ENCODE assay signal across 8 mouse cellular contexts in the genomic region with DNA sequence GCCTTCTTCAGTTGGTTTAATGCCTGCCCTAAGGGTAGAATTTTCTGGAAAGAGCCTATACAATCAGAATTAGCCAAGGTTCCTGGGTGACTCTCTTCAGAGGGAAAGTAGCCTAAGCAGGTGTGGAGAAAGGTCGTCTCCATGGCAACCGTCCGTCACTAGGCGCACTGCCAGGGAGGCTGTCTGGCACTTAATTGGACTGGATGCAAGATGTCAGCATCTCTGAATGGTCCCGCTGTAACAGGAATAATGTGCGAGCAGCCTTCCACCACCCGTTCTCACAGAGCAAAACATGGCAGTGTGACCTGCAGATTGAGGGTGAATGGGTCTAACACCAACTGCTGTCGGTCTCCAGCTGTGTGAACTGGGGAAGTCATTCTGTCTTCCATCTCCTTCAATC.
A peak's percentile ranks its signal among the peaks of the same experiment; 100 is the strongest.
DNase-seq lines count a peak whose midpoint lies in the region; ATAC-seq and TF ChIP-seq lines count a peak whose summit lies in the region.

No protein-coding gene starts in this region.

- peak; percentile 26 to 41 for DNase-seq in layer of hippocampus, postnatal 10 days (ENCODE audit: low spot score in 2 of 2)
- DNase-seq in layer of hippocampus, postnatal 36 days = no peak
- peak; percentile 69 to 70 for DNase-seq in cerebellum, adult 18-20 months
- peak; percentile 56 for DNase-seq in forebrain, postnatal 0 days
- peak; percentile 77 for DNase-seq in midbrain, embryonic 14.5 days
- DNase-seq in adipocyte (ENCODE audit: low spot score) = no peak
- DNase-seq in frontal cortex, postnatal 10 days (ENCODE audit: low spot score in 2 of 2) = no peak

- WGBS in forebrain, postnatal 0 days = 23% methylated on average over 8 of the region's 8 CpGs
- WGBS in midbrain, embryonic 14.5 days = 31% methylated on average over 8 of the region's 8 CpGs
- WGBS in heart, embryonic 11.5 days (ENCODE audit: insufficient replicate concordance) = 60% methylated on average over 8 of the region's 8 CpGs

- ATAC-seq in forebrain, postnatal 0 days = no peak
- no peak for ATAC-seq in midbrain, embryonic 14.5 days (ENCODE audit: low FRiP score, low TSS enrichment)
- ATAC-seq in heart, embryonic 11.5 days (replicated peaks; ENCODE audit: insufficient number of reproducible peaks, low FRiP score, low TSS enrichment) = no peak

- H3K4me1 ChIP-seq in forebrain, postnatal 0 days (ENCODE audit: insufficient read depth) = peaks cover 10% of the 10 kb centered on the region
- peaks cover 24% of the 10 kb centered on the region for H3K4me1 ChIP-seq in midbrain, embryonic 14.5 days (ENCODE audit: control insufficient read depth, insufficient read depth, low read length)
- H3K4me1 ChIP-seq in heart, embryonic 11.5 days (ENCODE audit: control insufficient read depth, insufficient read depth, low read length) = no peaks in the 10 kb centered on the region

- no peaks in the 10 kb centered on the region for H3K36me3 ChIP-seq in forebrain, postnatal 0 days (ENCODE audit: insufficient read depth)
- H3K36me3 ChIP-seq in midbrain, embryonic 14.5 days (ENCODE audit: control insufficient read depth, insufficient read depth, low read length) = no peaks in the 10 kb centered on the region
- no peaks in the 10 kb centered on the region for H3K36me3 ChIP-seq in heart, embryonic 11.5 days (ENCODE audit: control insufficient read depth, insufficient read depth, low read length)

- no peak overlapping the region for H3K27ac ChIP-seq in forebrain, postnatal 0 days (ENCODE audit: low read depth, low read length)
- peak overlapping the region; percentile 43; the same call in 1 of the 2 replicates for H3K27ac ChIP-seq in midbrain, embryonic 14.5 days (replicated peaks; ENCODE audit: low read depth, low read length)
- no peak overlapping the region for H3K27ac ChIP-seq in heart, embryonic 11.5 days (ENCODE audit: low read depth, low read length)

- no peak overlapping the region for H3K4me2 ChIP-seq in forebrain, postnatal 0 days (ENCODE audit: low read depth)
- no peak overlapping the region for H3K4me2 ChIP-seq in midbrain, embryonic 14.5 days (ENCODE audit: low read length)
- H3K4me2 ChIP-seq in heart, embryonic 11.5 days = no peak overlapping the region

- TF ChIP-seq CTCF in forebrain, postnatal 0 days (IDR thresholded peaks at IDR 0.05; ENCODE audit: low read depth) = no peak

- H3K27me3 ChIP-seq in forebrain, postnatal 0 days (ENCODE audit: insufficient read depth, low read length) = no peaks in the 10 kb centered on the region
- no peaks in the 10 kb centered on the region for H3K27me3 ChIP-seq in midbrain, embryonic 14.5 days (ENCODE audit: control insufficient read depth, insufficient read depth, low read length)
- no peaks in the 10 kb centered on the region for H3K27me3 ChIP-seq in heart, embryonic 11.5 days (ENCODE audit: control insufficient read depth, insufficient read depth, low read length)

- no peak overlapping the region for H3K4me3 ChIP-seq in forebrain, postnatal 0 days (ENCODE audit: low read depth, low read length)
- H3K4me3 ChIP-seq in midbrain, embryonic 14.5 days (replicated peaks; ENCODE audit: low read depth, low read length) = no peak overlapping the region
- no peak overlapping the region for H3K4me3 ChIP-seq in heart, embryonic 11.5 days (ENCODE audit: low read depth, low read length)

- no peak overlapping the region for H3K9ac ChIP-seq in forebrain, postnatal 0 days
- H3K9ac ChIP-seq in midbrain, embryonic 14.5 days (replicated peaks; ENCODE audit: low read length) = no peak overlapping the region
- no peak overlapping the region for H3K9ac ChIP-seq in heart, embryonic 11.5 days (ENCODE audit: low read depth, low read length)

- H3K9me3 ChIP-seq in forebrain, postnatal 0 days (ENCODE audit: low read length) = no peaks in the 10 kb centered on the region
- no peaks in the 10 kb centered on the region for H3K9me3 ChIP-seq in midbrain, embryonic 14.5 days (ENCODE audit: control insufficient read depth, low read length)
- no peaks in the 10 kb centered on the region for H3K9me3 ChIP-seq in heart, embryonic 11.5 days (replicated peaks; ENCODE audit: control insufficient read depth, low read length)

Comparison
In these comparisons a context has a peak if more than half of its experiments do, and no peak if none do; other contexts are left out.
1. DNase-seq: peak in layer of hippocampus, postnatal 10 days (2 of 2), cerebellum, adult 18-20 months (2 of 2), forebrain, postnatal 0 days (single experiment) and midbrain, embryonic 14.5 days (single experiment); none in layer of hippocampus, postnatal 36 days (0 of 2), adipocyte (single experiment) and frontal cortex, postnatal 10 days (0 of 2).